Mouse (Mus musculus): ENCODE data around the gene Ing5. TPM values are rescaled to one million over a fixed set of nuclear protein-coding genes. Genes with fewer than 3 reads are reported as not detected.

The Ing5 gene
- polyA plus RNA-seq, 1 experiment from 2014 or later = 16.9 TPM

Other genes with a start within 250 kb of the Ing5 start
- 133 and 143 TPM in 2 replicates for gene Stk25, start 145.3 kb upstream of the Ing5 start, polyA plus RNA-seq (2016; fragmentation: Nextera tagmentation; extraction: Ambion mirVana)
- gene Bok, start 118.3 kb upstream of the Ing5 start, polyA plus RNA-seq (2016; fragmentation: Nextera tagmentation; extraction: Ambion mirVana) = 48.1 and 50.0 TPM in 2 replicates
- gene Atg4b, start 52.5 kb upstream of the Ing5 start, polyA plus RNA-seq (2016; fragmentation: Nextera tagmentation; extraction: Ambion mirVana) = 68.1 and 73.1 TPM in 2 replicates
- gene Thap4, start 49.1 kb upstream of the Ing5 start, polyA plus RNA-seq (2016; fragmentation: Nextera tagmentation; extraction: Ambion mirVana) = 47.2 and 51.8 TPM in 2 replicates
- 183 and 191 TPM in 2 replicates for gene Dtymk, start 2.0 kb upstream of the Ing5 start, polyA plus RNA-seq (2016; fragmentation: Nextera tagmentation; extraction: Ambion mirVana)
- 15.5 and 16.4 TPM in 2 replicates for gene D2hgdh, start 20.9 kb downstream of the Ing5 start, polyA plus RNA-seq (2016; fragmentation: Nextera tagmentation; extraction: Ambion mirVana)
- gene Gal3st2, start 57.3 kb downstream of the Ing5 start, polyA plus RNA-seq (2016; fragmentation: Nextera tagmentation; extraction: Ambion mirVana) = 0.08 TPM in 1 of 2 replicates, not detected in the other
- gene Gal3st2b, start 114.3 kb downstream of the Ing5 start, polyA plus RNA-seq (2016; fragmentation: Nextera tagmentation; extraction: Ambion mirVana) = 0.08 TPM in 1 of 2 replicates, not detected in the other
- gene Gal3st2c, start 186.5 kb downstream of the Ing5 start, polyA plus RNA-seq (2016; fragmentation: Nextera tagmentation; extraction: Ambion mirVana) = not detected in 2 replicates
- not detected in 2 replicates for gene Neu4, start 216.5 kb downstream of the Ing5 start, polyA plus RNA-seq (2016; fragmentation: Nextera tagmentation; extraction: Ambion mirVana)
- 0.31 TPM in 1 of 2 replicates, not detected in the other for gene Pdcd1, start 248.6 kb downstream of the Ing5 start, polyA plus RNA-seq (2016; fragmentation: Nextera tagmentation; extraction: Ambion mirVana)